Mouse (Mus musculus): ENCODE measurements around the gene Wdr26.

The Wdr26 gene

DNA sequence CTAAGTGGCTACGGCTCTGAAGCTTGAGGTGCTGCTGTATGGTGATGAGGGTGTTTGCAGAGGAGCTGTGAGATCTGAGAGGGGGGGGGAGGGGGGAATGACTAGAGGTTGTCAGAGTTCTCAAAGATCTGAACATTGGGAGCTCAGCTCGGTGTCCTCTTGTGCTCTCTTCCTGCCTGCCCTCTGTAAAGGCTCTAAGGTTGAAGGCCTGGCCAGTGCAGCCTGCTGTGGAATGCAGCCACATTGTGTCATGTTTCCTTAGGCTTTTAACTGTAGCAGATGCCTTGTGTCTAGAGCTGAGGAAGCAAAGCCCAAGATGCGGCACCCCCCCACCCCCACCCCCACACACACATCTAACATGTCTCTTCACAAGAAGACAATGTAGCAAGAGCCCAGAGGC is 43.4 kb downstream of the Wdr26 start:
- intact Hi-C loops (cut with DNase I) = no loop called here

DNA sequence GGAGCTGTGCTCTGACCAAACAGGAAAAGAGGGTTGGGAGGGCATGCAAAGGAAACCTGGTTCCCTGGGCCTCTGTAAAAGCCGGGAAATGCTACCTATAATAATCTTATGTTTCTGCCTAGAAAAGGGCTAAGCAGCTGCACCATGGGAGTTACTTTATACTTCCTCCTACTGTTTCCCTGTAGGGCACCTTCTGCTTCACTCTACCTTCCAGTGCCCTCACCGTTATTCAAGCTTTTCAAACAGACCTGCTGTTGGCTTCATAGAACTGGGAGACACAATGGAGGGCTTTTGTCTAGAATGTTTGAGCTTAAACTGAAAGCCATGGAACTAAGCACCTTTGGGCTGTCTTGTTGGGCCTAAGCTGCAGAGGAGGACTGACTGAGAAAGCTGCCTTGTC is 44.0 kb downstream of the Wdr26 start:
- intact Hi-C loops (cut with DNase I) = no loop called here

DNA sequence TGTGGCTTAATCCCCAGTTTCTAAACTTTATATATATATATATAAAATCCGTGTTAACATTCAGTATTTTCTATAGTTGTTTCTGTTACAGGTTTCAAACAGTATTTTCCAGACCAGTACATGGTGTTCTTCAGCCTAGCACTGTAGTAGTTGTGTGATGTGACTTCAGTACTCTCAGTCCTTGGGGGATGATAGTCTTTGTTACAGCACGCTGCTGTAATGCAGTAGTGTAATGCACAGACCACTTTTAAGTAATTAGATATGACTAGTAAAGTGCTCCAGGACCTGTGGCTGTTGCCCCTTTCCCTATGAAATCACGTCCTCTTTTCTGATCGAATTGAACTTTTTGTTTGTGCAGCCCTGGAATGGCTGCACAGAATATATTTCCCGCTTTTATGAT is 60.3 kb downstream of the Wdr26 start:
- intact Hi-C loops (cut with DNase I) = no loop called here

DNA sequence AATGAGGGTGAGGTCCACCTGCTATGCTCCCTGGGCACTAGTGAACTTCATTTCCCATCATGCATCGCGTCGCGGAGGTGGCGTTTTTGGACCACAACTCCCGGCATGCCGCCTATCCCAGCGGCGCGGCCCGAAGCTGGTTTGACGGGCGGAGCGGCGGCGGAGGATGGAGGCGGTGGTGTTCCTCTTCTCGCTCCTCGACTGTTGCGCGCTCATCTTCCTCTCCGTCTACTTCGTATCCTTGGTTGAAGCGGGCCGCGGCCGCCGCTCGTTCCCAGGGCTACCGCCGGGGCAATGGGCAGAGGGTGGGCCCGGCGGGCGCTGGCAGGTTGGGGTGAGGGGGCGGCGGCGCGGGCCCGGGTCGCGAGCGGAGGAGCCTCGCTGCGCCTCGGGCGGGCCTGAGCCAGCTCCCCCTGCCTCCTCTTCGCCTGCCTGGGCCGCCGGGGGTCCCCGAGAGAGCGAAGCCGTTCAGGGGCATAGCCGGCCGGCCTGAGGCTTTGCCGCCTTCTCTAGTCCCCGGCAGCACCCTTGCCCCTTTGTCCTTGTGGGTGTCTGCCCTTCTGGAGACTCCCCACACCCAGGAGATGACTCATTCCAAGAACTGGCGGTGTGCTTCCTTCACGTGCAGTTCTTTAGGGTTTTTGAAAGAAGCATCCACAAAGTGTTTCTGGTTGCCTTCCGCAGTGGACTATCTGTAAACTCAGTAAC is 60.8 kb downstream of the Wdr26 start:
- intact Hi-C loops (cut with DNase I) = no loop called here

DNA sequence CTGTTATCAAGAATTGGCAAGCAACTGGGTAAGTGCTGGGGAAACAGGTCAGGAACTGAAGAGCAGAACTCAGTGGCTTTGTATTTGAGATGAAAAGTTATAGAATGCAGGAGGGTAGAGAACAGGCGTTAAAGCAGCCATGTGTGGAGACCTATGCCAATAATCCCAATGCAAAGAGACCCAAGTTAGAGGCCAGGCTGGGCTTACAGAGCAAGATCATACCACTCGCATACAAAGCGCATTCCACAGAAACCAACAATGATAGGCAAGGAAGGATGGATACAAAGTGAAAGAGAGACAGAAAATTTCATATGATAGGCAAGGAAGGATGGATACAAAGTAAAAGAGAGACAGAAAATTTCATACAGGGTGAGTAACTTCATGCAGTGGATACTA is 61.4 kb downstream of the Wdr26 start:
- intact Hi-C loops (cut with DNase I) = no loop called here

DNA sequence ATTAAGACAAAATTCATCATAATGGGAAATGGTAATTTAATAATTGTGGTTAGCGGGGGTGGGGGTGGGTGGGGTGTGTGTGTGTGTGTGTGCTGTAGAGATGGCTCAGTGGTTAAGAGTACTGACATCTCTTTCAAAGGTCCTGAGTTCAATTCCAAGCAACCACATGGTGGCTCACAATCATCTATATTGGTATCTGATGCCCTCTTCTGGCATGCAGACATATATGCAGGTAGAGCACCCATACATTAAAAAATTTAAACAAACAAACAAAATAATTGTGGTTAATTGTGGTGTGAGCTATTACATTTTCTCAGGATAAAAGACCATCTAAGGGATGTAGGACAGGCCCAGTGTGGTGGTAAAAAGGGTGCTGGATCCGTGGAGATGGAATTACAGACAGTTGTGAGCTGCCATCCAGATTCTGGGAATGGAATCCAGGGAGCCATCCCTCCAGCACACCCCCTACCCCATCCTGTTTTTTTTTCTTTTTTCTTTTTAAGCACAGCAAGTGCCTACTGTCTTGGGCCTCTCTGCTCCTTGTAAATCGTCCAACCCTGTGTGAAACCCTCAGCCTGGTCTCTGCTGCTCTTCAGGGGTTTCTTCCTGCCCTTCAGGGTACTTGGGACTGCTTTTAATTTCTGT is 62.3 kb downstream of the Wdr26 start:
- intact Hi-C loops (cut with DNase I) = no loop called here

DNA sequence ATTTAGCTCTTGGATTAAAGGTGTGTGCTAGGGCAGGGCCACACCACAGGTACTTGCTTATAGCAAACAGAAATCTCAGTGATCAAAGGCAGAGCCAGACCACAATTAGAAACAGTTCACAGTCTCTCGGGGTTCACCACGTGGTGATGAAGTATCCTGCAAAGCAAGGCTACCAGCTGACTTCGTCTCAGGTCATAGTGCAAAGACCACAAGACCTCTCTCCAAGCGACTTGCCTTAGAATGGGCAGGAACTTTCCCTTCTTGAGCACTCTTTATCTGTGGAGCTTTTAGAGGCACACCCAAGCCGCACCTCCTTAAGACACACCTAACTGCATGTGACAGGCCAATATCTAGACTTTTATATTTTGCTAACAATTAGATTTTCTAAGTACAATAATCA is 63.3 kb downstream of the Wdr26 start:
- intact Hi-C loops (cut with DNase I) = no loop called here

DNA sequence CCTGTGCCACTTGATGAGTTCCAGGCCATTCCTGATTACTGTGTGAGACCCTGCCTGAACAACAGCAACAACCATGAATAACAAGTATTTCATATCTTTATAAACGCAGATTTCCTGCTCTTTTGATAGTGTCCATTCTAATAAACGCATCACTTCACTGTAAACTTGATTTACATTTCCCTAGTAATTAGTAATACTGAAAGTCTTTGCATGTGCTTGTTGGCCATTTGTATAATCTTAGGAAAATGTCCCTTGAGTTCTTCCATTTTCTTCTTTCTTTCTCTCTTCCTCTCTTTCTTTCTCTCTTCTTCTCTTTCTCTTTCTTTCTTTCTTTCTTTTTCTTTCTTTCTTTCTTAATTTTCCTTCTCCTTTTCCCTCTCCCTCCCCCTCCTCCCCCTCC is 65.6 kb downstream of the Wdr26 start:
- intact Hi-C loops (cut with DNase I) = no loop called here

DNA sequence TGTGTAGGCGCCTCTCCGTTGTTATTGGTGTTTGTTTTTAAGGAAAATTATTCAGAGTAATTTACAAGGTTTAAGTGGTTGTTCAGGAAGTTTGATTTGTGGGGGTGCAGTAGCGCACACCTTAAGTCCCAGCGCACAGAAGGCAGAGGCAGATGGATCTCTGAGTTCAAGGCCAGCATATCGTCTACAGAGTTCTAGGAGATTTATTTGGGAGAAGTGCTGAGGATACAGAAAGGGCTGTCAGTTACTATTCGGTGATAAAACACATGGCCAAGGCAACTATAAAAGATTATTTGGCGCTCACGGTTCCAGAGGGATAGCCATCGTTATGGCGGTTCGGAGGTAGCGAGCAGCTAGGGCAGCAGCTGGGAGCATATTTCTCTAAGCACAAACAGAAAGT is 66.8 kb downstream of the Wdr26 start:
- intact Hi-C loops (cut with DNase I) = no loop called here

DNA sequence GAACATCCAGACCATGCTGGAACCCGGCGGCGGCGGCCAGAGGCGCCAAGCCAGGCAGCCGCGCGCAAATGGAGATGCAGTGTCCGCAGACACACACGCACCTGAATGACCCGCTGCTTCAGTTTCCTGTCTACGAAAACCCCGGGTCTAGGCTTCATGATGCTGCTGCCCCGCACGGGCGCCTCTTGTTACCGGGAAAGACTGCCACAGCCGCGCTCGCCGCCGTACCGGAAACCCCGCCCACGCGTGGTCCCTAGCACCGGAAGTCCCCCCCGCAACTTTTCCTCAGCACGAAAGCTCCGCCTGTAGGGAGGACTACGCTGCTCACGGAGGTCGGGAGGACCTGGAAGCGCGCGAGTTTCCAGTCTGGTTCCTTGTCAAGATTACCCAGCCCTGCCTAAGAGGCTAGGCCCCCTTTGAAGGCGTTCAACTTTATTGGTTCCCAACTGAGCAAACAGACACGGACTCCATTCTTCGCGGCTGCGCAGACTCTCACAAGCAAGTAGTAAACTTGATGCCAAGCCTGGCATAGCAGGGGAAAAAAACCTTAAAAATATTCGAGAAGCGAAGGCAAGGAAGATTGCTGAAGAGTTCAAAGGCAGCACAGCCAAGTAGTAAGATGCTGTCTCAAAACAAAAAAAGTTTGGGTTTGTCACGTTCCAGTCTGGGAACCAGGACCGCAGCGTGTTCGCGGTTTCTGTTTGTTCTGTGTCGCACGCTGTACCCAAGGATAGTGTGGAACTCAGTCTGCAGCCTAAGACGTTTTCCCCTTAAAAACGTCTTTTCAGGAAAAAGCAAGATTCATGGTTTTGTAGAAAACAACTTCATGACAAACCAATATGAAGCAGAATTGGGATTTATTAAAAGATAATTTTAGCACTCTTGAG is 67.6 kb downstream of the Wdr26 start, which contains the start of the genes Nvl and Cnih4:
Nvl (minus strand) TSS at position 255 of the 887 bp plus-strand sequence.
Cnih4 (plus strand) TSS at position 744 of the 887 bp plus-strand sequence.
- intact Hi-C loops (cut with DNase I) = no loop called here

DNA sequence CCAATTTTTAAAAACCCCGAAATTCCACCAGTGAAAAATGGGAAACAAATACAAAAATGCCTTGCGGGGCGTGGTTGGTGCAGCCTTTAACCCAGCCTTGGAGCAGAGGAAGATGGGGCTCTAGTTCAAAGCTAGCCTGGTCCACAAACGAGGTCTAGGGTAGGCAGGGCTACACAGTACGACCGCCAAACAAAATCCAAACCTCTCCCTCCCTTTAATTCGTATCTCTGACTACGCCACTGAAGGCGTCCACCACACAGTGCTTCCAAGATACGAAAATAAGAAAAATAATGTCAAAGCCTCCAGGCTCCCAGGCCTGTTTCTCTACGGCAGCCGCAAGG is 68.2 kb downstream of the Wdr26 start:
- intact Hi-C loops (cut with DNase I) = no loop called here

DNA sequence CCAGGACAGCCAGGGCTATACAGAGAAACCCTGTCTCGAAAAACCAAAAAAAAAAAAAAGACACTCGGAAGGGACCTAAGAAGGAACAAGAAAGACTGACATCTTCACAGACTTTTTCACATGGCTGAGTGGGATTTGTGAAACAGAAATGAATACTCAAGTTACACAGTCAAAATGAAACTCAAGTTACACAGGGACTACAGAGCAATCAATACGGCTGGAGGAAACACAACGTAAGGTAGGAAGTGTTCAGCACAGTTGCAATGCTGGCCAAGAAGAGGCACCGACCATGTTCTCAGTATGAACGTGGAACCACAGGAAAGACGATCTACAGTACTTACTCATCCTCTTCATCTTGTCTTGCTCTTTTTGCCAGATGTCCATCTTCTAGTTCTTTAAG is 73.1 kb downstream of the Wdr26 start:
- intact Hi-C loops (cut with DNase I) = no loop called here

DNA sequence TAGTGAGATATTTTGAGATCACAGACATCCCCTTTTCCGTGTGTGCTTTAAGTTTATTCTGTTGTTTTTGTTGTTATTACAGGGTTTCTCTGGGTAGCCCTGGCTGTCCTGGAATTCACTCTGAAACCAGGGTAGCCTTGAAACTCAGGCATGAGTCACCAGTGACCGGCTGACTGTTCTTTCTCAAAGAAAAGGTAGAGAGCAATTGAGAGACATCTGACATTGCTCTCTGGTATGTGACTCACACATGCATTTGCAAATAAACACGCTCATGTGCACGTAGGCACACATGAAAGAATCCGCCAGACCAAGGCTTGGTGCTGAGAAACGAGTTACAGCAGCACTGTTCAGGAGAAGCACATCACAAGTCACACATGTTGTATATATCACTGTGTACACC is 79.9 kb downstream of the Wdr26 start:
- intact Hi-C loops (cut with DNase I) = no loop called here

DNA sequence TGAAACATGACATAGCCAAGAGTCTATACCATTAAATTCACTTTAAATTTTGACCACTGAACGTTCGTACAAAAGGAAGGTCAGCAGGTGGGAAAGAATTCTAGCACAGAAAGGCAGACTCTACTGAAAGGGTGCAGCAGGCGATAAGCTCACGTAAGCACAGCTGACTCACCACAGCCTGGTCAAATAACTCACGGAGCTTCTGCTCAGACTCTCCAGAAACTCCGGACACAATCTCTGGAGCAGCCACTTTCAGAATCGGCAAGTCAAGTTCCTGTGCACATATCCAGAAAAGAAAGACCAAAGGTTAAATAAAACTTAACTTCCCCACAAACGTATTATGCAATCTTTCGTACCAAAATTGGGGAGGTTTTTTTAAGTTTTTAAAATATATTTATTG is 85.0 kb downstream of the Wdr26 start:
- intact Hi-C loops (cut with DNase I) = no loop called here

DNA sequence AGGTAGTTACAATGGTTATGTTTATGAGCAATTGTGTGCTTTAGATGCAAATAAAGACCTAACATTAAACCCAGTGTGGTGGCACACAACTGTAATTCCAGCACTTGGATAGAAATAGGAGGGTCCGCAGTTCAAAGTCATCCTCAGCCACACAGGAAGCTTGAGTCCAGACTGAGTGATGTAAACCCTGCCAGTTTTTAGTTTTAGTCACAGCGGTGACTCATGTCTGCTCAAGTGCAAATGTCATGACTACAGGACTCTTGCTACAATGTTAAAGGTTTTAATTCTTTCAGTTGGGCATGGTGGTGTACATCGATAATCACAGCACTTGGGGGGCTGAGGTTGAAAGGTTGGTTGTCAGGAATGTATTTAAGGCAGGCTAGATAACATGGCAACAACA is 85.9 kb downstream of the Wdr26 start:
- intact Hi-C loops (cut with DNase I) = no loop called here

DNA sequence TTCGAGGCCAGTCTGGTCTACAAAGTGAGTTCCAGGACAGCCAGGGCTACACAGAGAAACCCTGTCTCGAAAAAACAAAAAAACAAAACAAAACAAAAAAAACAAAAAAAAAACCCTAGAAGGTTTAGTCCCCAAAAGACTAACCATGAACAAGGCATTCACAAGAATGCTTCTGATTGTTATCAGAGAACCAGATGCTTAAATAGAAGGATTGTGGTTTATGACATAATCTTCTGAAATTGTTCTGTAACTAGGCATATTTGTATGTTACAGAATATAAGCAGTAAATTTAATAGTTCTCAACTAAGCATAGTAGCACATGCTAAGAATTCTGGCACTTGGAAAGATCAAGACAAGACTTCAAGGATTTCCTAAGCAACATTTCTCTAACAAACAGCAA is 87.7 kb downstream of the Wdr26 start:
- intact Hi-C loops (cut with DNase I) = no loop called here
